Mouse (Mus musculus): Measurements from ENCODE around the gene Evpl. TPM values are rescaled to one million over a fixed set of nuclear protein-coding genes. Genes with fewer than 3 reads are reported as not detected.

Gene Evpl
- polyA plus RNA-seq, 1 experiment from 2014 or later: 2.9 TPM

- H3K4me2 ChIP-seq (replicated peaks; ENCODE audit: low read depth, low read length): no peak overlapping the region
- H3K27me3 ChIP-seq (replicated peaks; ENCODE audit: insufficient read depth, low read length): no peaks in the 10 kb centered on the region
- H3K27ac ChIP-seq (ENCODE audit: low read length): no peak overlapping the region
- no peaks in the 10 kb centered on the region for H3K36me3 ChIP-seq (ENCODE audit: insufficient read depth, low read length)
- H3K4me1 ChIP-seq (ENCODE audit: insufficient read depth, low read depth, low read length): 0 out of 2 replicates have a peak, but pooled peaks cover 3% of the 10 kb centered on the region
- ATAC-seq: no peak
- H3K9ac ChIP-seq (replicated peaks; ENCODE audit: low read depth): no peak overlapping the region
- H3K9me3 ChIP-seq (ENCODE audit: low read length): no peaks in the 10 kb centered on the region
- no peak overlapping the region for H3K4me3 ChIP-seq (ENCODE audit: low read depth, low read length)
- no peak for TF ChIP-seq EP300 (IDR thresholded peaks at IDR 0.05)
- TF ChIP-seq CTCF (IDR thresholded peaks at IDR 0.05): no peak
- DNase-seq (ENCODE audit: low spot score): no peak
- WGBS: 77% methylated on average over 8 of the region's 8 CpGs
Observed at GRCm38 (mm10) chr11:116234901-116235300, 3.0 kb downstream of the Evpl start.

- Histone ChIP-seq H3K4me3 (ENCODE audit: low read depth, low read length) (no peak overlapping the region), H3K27me3 (replicated peaks; ENCODE audit: insufficient read depth, low read length) (no peaks in the 10 kb centered on the region), H3K9me3 (ENCODE audit: low read length) (no peaks in the 10 kb centered on the region), H3K9ac (replicated peaks; ENCODE audit: low read depth) (no peak overlapping the region), H3K4me2 (replicated peaks; ENCODE audit: low read depth, low read length) (no peak overlapping the region), H3K27ac (ENCODE audit: low read length) (no peak overlapping the region), H3K4me1 (ENCODE audit: insufficient read depth, low read depth, low read length) (no peaks in the 10 kb centered on the region), H3K36me3 (ENCODE audit: insufficient read depth, low read length) (no peaks in the 10 kb centered on the region)
- TF ChIP-seq CTCF (IDR thresholded peaks at IDR 0.05): no peak
- TF ChIP-seq EP300 (IDR thresholded peaks at IDR 0.05): no peak
- ATAC-seq (no peak), DNase-seq (ENCODE audit: low spot score) (no peak)
- WGBS: 40% methylated on average over 17 of the region's 17 CpGs
Observed at GRCm38 (mm10) chr11:116232427-116232826, 5.5 kb downstream of the Evpl start.

- H3K4me3 ChIP-seq (ENCODE audit: low read depth, low read length): no peak overlapping the region
- H3K27me3 ChIP-seq (replicated peaks; ENCODE audit: insufficient read depth, low read length): no peaks in the 10 kb centered on the region
- no peak overlapping the region for H3K27ac ChIP-seq (ENCODE audit: low read length)
- WGBS: 60% methylated on average over 4 of the region's 4 CpGs
- no peaks in the 10 kb centered on the region for H3K36me3 ChIP-seq (ENCODE audit: insufficient read depth, low read length)
- no peak overlapping the region for H3K9ac ChIP-seq (replicated peaks; ENCODE audit: low read depth)
- ATAC-seq: peak; percentile 39
- no peaks in the 10 kb centered on the region for H3K4me1 ChIP-seq (ENCODE audit: insufficient read depth, low read depth, low read length)
- no peak for TF ChIP-seq CTCF (IDR thresholded peaks at IDR 0.05)
- no peak for TF ChIP-seq EP300 (IDR thresholded peaks at IDR 0.05)
- no peak overlapping the region for H3K4me2 ChIP-seq (replicated peaks; ENCODE audit: low read depth, low read length)
- no peaks in the 10 kb centered on the region for H3K9me3 ChIP-seq (ENCODE audit: low read length)
- peak; percentile 54 for DNase-seq (ENCODE audit: low spot score)
Observed at GRCm38 (mm10) chr11:116228699-116229098, 9.2 kb downstream of the Evpl start.

DNA sequence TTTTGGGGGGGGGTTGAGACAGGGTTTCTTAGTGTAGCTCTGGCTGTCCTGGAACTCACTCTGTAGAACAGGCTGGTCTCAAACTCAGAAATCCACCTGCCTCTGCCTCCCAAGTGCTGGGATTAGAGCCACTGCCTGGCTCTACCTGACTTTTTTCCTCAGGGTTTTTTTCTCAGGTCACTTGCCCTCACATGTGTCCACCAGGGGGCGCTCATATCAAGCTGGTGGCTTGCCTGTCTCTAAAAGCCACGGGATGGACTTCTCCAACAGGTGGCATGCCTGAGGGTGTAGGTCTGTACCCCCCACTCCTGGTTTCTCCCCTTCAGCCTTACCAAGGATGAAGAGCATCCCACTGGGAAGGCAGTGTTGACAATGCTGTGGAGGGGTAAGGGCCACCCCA is 11.5 kb downstream of the Evpl start:
- Histone ChIP-seq H3K27ac (ENCODE audit: low read length) (no peak overlapping the region), H3K27me3 (replicated peaks; ENCODE audit: insufficient read depth, low read length) (peaks cover 7% of the 10 kb centered on the region; the same call in 1 of the 2 replicates), H3K4me1 (ENCODE audit: insufficient read depth, low read depth, low read length) (no peaks in the 10 kb centered on the region), H3K4me3 (ENCODE audit: low read depth, low read length) (no peak overlapping the region), H3K36me3 (ENCODE audit: insufficient read depth, low read length) (no peaks in the 10 kb centered on the region), H3K4me2 (replicated peaks; ENCODE audit: low read depth, low read length) (no peak overlapping the region), H3K9me3 (ENCODE audit: low read length) (no peaks in the 10 kb centered on the region), H3K9ac (replicated peaks; ENCODE audit: low read depth) (no peak overlapping the region)
- 2% methylated on average over 2 of the region's 2 CpGs for WGBS
- peak; percentile 96 for TF ChIP-seq CTCF (IDR thresholded peaks at IDR 0.05)
- TF ChIP-seq EP300 (IDR thresholded peaks at IDR 0.05): no peak
- peak; percentile 25; the same call in 1 of the 2 replicates for ATAC-seq
- peak; percentile 86 for DNase-seq (ENCODE audit: low spot score)

DNA sequence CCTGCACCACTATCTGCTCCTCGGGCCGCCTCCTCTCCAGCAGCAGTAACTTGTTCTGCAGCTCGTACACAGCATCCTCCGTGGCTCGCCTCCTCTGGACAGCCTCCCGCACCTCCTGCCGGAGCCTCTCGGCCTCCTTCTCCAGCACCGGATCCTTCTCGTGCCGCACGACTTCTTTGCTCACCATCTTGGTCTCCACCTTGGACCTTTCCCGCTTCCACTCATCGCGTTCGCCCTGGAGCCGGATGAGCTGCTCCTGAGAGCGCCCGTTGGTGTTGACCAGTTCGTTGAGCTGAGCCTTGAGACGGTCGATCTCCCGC is 15.2 kb downstream of the Evpl start:
- TF ChIP-seq CTCF (IDR thresholded peaks at IDR 0.05): no peak
- TF ChIP-seq EP300 (IDR thresholded peaks at IDR 0.05): no peak
- peaks cover 9% of the 10 kb centered on the region for H3K4me1 ChIP-seq (ENCODE audit: insufficient read depth, low read depth, low read length)
- no peak overlapping the region for H3K27ac ChIP-seq (ENCODE audit: low read length)
- 21% methylated on average over 23 of the region's 23 CpGs for WGBS
- no peaks in the 10 kb centered on the region for H3K9me3 ChIP-seq (ENCODE audit: low read length)
- no peaks in the 10 kb centered on the region for H3K36me3 ChIP-seq (ENCODE audit: insufficient read depth, low read length)
- H3K4me3 ChIP-seq (ENCODE audit: low read depth, low read length): peak overlapping the region; percentile 28
- H3K9ac ChIP-seq (replicated peaks; ENCODE audit: low read depth): no peak overlapping the region
- H3K4me2 ChIP-seq (replicated peaks; ENCODE audit: low read depth, low read length): peak overlapping the region; percentile 56
- H3K27me3 ChIP-seq (replicated peaks; ENCODE audit: insufficient read depth, low read length): peaks cover 7% of the 10 kb centered on the region; the same call in 1 of the 2 replicates
- DNase-seq (ENCODE audit: low spot score): no peak
- ATAC-seq: no peak

DNA sequence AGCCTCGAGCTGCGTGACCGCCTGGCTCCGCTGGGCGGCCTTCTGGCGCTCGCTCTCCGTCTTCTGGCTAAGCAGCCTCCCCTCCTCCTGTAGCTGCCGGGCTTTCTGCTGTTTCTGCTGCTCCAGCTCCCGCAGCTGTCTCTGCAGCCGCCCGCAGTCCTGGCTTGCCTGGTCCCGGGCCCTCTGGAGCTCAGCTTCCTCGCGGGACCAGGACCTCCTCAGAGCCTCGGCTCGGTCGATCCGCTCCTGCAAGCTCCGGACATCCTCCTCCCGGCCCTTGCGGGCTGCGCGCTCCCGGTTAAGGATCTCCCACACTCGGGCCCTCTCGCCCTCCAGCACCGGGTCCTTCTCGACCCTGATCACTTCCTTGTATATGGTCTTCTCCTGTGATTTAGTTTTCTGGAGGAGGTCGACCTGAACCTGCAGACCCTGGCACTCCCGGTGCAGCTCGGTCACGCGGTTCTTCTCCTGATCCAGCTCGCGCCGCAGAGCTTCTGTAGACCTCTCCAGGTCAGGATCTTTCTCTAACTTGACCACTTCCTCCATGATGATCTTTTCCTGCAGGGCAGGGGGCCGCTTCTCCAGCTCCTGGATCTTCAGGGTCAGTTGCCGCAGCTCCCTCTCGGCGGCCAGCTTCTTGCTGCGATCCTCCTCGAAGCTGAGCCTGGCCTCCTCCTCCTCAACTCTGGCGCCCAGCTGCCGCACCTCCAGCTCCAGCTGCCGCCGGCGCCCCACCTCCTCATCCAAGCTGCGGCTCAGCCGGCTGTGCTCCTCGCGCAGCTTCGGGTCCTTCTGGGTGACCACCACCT is 15.7 kb downstream of the Evpl start:
- H3K4me2 ChIP-seq (replicated peaks; ENCODE audit: low read depth, low read length): peak overlapping the region; percentile 56
- DNase-seq (ENCODE audit: low spot score) (no peak), ATAC-seq (no peak)
- WGBS: 26% methylated on average over 52 of the region's 53 CpGs
- peak overlapping the region; percentile 28 for H3K4me3 ChIP-seq (ENCODE audit: low read depth, low read length)
- H3K27ac ChIP-seq (ENCODE audit: low read length): no peak overlapping the region
- H3K9me3 ChIP-seq (ENCODE audit: low read length): no peaks in the 10 kb centered on the region
- no peaks in the 10 kb centered on the region for H3K36me3 ChIP-seq (ENCODE audit: insufficient read depth, low read length)
- TF ChIP-seq EP300 (IDR thresholded peaks at IDR 0.05): no peak
- TF ChIP-seq CTCF (IDR thresholded peaks at IDR 0.05): peak; percentile 28; the same call in 1 of the 2 replicates
- H3K27me3 ChIP-seq (replicated peaks; ENCODE audit: insufficient read depth, low read length): peaks cover 7% of the 10 kb centered on the region; the same call in 1 of the 2 replicates
- 0 out of 2 replicates have a peak overlapping the region, but pooled peaks have one; percentile 16 for H3K9ac ChIP-seq (replicated peaks; ENCODE audit: low read depth)
- H3K4me1 ChIP-seq (ENCODE audit: insufficient read depth, low read depth, low read length): peaks cover 9% of the 10 kb centered on the region

All from lung, postnatal 0 days (tissue).